21 mouse cellular contexts compared by ENCODE assay signal in the genomic region with DNA sequence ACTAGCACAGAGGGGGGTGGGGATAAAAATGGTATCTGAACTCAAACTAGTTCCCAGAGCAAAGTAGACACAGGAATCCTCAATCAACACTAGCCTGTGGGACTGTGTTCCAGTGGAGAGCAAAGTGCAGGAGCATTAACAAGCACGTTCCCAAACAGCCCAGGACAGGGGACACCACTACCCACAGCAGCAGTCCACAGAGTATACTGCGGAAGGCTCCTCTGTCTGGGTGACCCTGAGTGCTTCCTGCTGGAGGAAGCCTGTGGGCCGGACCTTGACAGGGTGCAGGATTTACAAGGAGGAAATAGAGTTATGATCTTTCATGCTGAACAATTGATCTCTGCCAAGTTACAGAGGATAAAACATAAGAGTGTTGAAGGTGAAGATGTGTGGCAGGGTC.
DNase-seq lines count a peak whose midpoint lies in the region; ATAC-seq and TF ChIP-seq lines count a peak whose summit lies in the region.
"Had no signal": no experiment of that assay in that cellular context is flagged by ENCODE, and none has a peak within 500 bp of the region (broad histone marks: within the 10 kb centered on the region; RNA-seq: fewer than 3 reads in every experiment).

No protein-coding gene starts in this region.

- peak; percentile 11 for DNase-seq in adrenal gland, adult 2 months
- no peak for DNase-seq in adrenal gland, postnatal 4 days (ENCODE audit: low spot score in 2 of 2)
- DNase-seq in lung, embryonic 14.5 days, result peak; percentile 25
- no peak for DNase-seq in lung, postnatal 14 days
- peak; percentile 11 to 54 for DNase-seq in kidney, postnatal 25 days
- DNase-seq in right cerebral cortex, postnatal 14 days, result no peak
- DNase-seq in spleen, postnatal 4 days (ENCODE audit: low spot score in 2 of 2), result no peak
- DNase-seq in lung, postnatal 36 days, result no peak
- DNase-seq: cerebellum, adult 11 months; cerebellum, postnatal 14 days; heart, postnatal 14 days; layer of hippocampus, postnatal 36 days; thymus, postnatal 25 days had no signal

- H3K4me2 ChIP-seq in lung, embryonic 14.5 days, result no peak overlapping the region
- H3K4me2 ChIP-seq: embryonic facial prominence, embryonic 13.5 days; forebrain, embryonic 15.5 days; hindbrain, embryonic 14.5 days; midbrain, embryonic 12.5 days; neural tube, embryonic 12.5 days had no signal

- no peak overlapping the region for H3K27ac ChIP-seq in lung, embryonic 14.5 days (ENCODE audit: low read depth)
- H3K27ac ChIP-seq: embryonic facial prominence, embryonic 13.5 days; forebrain, embryonic 15.5 days; heart, embryonic 10.5 days; hindbrain, embryonic 14.5 days; layer of hippocampus, adult 2 months; midbrain, embryonic 12.5 days; neural tube, embryonic 12.5 days had no signal

- no peak for ATAC-seq in lung, embryonic 14.5 days (ENCODE audit: insufficient read depth)
- ATAC-seq: forebrain, embryonic 15.5 days; Patski had no signal

- H3K4me3 ChIP-seq in lung, embryonic 14.5 days (ENCODE audit: low read depth, low read length), result no peak overlapping the region
- H3K4me3 ChIP-seq: embryonic facial prominence, embryonic 13.5 days; forebrain, embryonic 15.5 days; heart, embryonic 10.5 days; layer of hippocampus, adult 2 months; midbrain, embryonic 12.5 days; neural tube, embryonic 12.5 days had no signal

- no peaks in the 10 kb centered on the region for H3K4me1 ChIP-seq in lung, embryonic 14.5 days (ENCODE audit: insufficient read depth)
- H3K4me1 ChIP-seq: embryonic facial prominence, embryonic 13.5 days; forebrain, embryonic 15.5 days; midbrain, embryonic 12.5 days; neural tube, embryonic 12.5 days had no signal

- no peaks in the 10 kb centered on the region for H3K9me3 ChIP-seq in lung, embryonic 14.5 days (ENCODE audit: low read depth, low read length)
- H3K9me3 ChIP-seq: embryonic facial prominence, embryonic 13.5 days; forebrain, embryonic 15.5 days; heart, embryonic 10.5 days; midbrain, embryonic 12.5 days; neural tube, embryonic 12.5 days had no signal

- WGBS in lung, embryonic 14.5 days, result 43% methylated on average over 3 of the region's 3 CpGs

- no peak overlapping the region for H3K9ac ChIP-seq in lung, embryonic 14.5 days
- H3K9ac ChIP-seq: embryonic facial prominence, embryonic 13.5 days; forebrain, embryonic 15.5 days; hindbrain, embryonic 14.5 days; midbrain, embryonic 12.5 days; neural tube, embryonic 12.5 days had no signal

- no peaks in the 10 kb centered on the region for H3K27me3 ChIP-seq in lung, embryonic 14.5 days (ENCODE audit: insufficient read depth, low read length)
- H3K27me3 ChIP-seq: embryonic facial prominence, embryonic 13.5 days; forebrain, embryonic 15.5 days; midbrain, embryonic 12.5 days; neural tube, embryonic 12.5 days; Patski had no signal

- no peaks in the 10 kb centered on the region for H3K36me3 ChIP-seq in lung, embryonic 14.5 days (ENCODE audit: insufficient read depth)
- H3K36me3 ChIP-seq: embryonic facial prominence, embryonic 13.5 days; forebrain, embryonic 15.5 days; heart, embryonic 10.5 days; midbrain, embryonic 12.5 days; neural tube, embryonic 12.5 days had no signal

- TF ChIP-seq CTCF in lung, embryonic 14.5 days (IDR thresholded peaks at IDR 0.05; ENCODE audit: low read depth), result no peak

Comparison
In these comparisons a context has a peak if more than half of its experiments do, and no peak if none do; other contexts are left out.
1. DNase-seq: peak in adrenal gland, adult 2 months (single experiment), lung, embryonic 14.5 days (single experiment) and kidney, postnatal 25 days (2 of 2); none in adrenal gland, postnatal 4 days (0 of 2), lung, postnatal 14 days (single experiment), right cerebral cortex, postnatal 14 days (single experiment), spleen, postnatal 4 days (0 of 2) and lung, postnatal 36 days (single experiment).